Mouse (Mus musculus): ENCODE data around the gene Esrrg. TPM values are rescaled to one million over a fixed set of nuclear protein-coding genes. Genes with fewer than 3 reads are reported as not detected.

Gene Esrrg
- polyA plus RNA-seq, 1 experiment from 2014 or later: 28.9 TPM

- H3K4me1 ChIP-seq (replicated peaks): no peaks in the 10 kb centered on the region
- no peak overlapping the region for H3K27ac ChIP-seq (replicated peaks)
- H3K9ac ChIP-seq: no peak overlapping the region
- no peaks in the 10 kb centered on the region; the same call in 1 of the 2 replicates for H3K27me3 ChIP-seq
- no peak overlapping the region for H3K4me3 ChIP-seq
- no peaks in the 10 kb centered on the region for H3K36me3 ChIP-seq
- no peaks in the 10 kb centered on the region for H3K9me3 ChIP-seq
- ATAC-seq (ENCODE audit: low read depth): no peak
- H3K4me2 ChIP-seq: no peak overlapping the region
- WGBS: 92% methylated on average over 10 of the region's 10 CpGs
Measured at GRCm38 (mm10) chr1:188241766-188242165, 633.2 kb downstream of the Esrrg start.

GRCm38 (mm10) chr1:188257500-188257899 lies 648.9 kb downstream of the Esrrg start:
- H3K9me3 ChIP-seq: no peaks in the 10 kb centered on the region
- 90% methylated on average over 7 of the region's 7 CpGs for WGBS
- ATAC-seq (ENCODE audit: low read depth): no peak
- no peak overlapping the region for H3K9ac ChIP-seq
- H3K4me1 ChIP-seq (replicated peaks): peaks cover 14% of the 10 kb centered on the region
- H3K4me2 ChIP-seq: no peak overlapping the region
- H3K27me3 ChIP-seq: no peaks in the 10 kb centered on the region
- no peak overlapping the region for H3K4me3 ChIP-seq
- H3K36me3 ChIP-seq: no peaks in the 10 kb centered on the region
- no peak overlapping the region for H3K27ac ChIP-seq (replicated peaks)

GRCm38 (mm10) chr1:188260259-188261107 lies 651.9 kb downstream of the Esrrg start:
- no peak overlapping the region for H3K9ac ChIP-seq
- no peak for ATAC-seq (ENCODE audit: low read depth)
- no peak overlapping the region for H3K4me2 ChIP-seq
- 52% methylated on average over 6 of the region's 6 CpGs for WGBS
- no peaks in the 10 kb centered on the region for H3K36me3 ChIP-seq
- peaks cover 14% of the 10 kb centered on the region for H3K4me1 ChIP-seq (replicated peaks)
- no peak overlapping the region for H3K27ac ChIP-seq (replicated peaks)
- no peaks in the 10 kb centered on the region for H3K27me3 ChIP-seq
- H3K9me3 ChIP-seq: no peaks in the 10 kb centered on the region
- H3K4me3 ChIP-seq: no peak overlapping the region

GRCm38 (mm10) chr1:188261903-188262682 lies 653.5 kb downstream of the Esrrg start, which contains the start of gene Ush2a:
Gene Ush2a (plus strand): TSS chr1:188262023.
- Histone ChIP-seq H3K27ac (replicated peaks) (no peak within 1 kb of the TSS), H3K9ac (no peak within 1 kb of the TSS), H3K27me3 (no peaks in the 10 kb centered on the region), H3K4me2 (no peak within 1 kb of the TSS), H3K4me3 (no peak within 1 kb of the TSS), H3K4me1 (replicated peaks) (peaks cover 26% of the 10 kb centered on the region), H3K36me3 (no peaks in the 10 kb centered on the region), H3K9me3 (no peaks in the 10 kb centered on the region)
- WGBS: 35% methylated on average over 10 of the region's 10 CpGs
- ATAC-seq (ENCODE audit: low read depth): no peak

All from neural tube, embryonic 13.5 days (tissue).